Mouse (Mus musculus): ENCODE results near the gene Larp4. TPM values are rescaled to one million over a fixed set of nuclear protein-coding genes. Genes with fewer than 3 reads are reported as not detected.
"Not testable (repeated sequence)": the region's sequence is repeated elsewhere in the genome, so short reads cannot be mapped to it uniquely, and the experiment has no call there.

Larp4 gene
- polyA plus RNA-seq (2012; rRNA removed), result 21.6 and 23.3 TPM in 2 replicates

GRCm38 (mm10) chr15:99969765-99970164 lies at the start of gene Larp4:
TSS of gene Larp4 (plus strand) at chr15:99970065.
- not testable (repeated sequence) for DNase-seq (ENCODE audit: extremely low spot score in 1 of 2, low spot score in 1 of 2)

DNA sequence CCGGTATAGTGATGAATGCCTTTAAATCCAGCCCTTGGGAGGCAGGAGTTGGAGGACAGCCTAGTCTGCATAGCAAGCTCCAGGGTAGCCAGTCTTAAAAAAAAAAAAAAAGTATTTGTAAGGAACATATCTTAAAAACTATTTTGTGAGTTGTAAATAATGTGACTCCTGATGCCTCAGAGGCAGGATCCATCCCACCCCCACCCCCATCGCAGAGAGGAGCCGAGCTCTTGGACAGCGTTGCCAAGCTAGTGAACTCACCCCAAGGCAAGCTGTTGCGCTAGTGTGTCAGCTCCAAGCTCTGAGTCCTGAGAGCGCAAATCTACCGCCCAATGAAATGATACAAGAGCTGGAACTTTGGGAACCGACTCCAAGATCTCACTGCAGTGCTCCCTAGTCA lies 38.6 kb upstream of the Larp4 start:
- DNase-seq (ENCODE audit: extremely low spot score in 1 of 2, low spot score in 1 of 2), result no peak

DNA sequence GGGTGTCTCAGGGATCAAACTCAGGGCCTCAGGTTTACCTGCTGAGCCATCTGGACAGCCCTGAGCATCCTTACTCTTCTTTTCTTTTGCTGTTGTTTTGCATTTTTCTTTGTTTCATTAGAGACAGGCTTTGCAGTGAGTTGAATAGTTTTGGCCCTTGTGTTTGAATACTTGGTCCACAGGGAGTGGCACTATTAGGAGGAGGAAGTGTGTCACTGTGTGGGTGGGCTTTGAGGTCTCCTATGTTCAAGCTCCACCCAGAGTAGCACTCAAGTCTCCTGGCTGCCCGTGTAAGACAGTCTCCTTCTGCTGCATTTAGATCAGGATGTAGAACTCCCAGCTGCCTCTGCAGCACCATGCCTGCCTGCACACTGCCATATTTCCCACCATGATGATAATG lies 35.4 kb upstream of the Larp4 start:
- DNase-seq (ENCODE audit: extremely low spot score in 1 of 2, low spot score in 1 of 2), result no peak

GRCm38 (mm10) chr15:99936659-99937058 lies 33.2 kb upstream of the Larp4 start:
- DNase-seq (ENCODE audit: extremely low spot score in 1 of 2, low spot score in 1 of 2), result no peak

DNA sequence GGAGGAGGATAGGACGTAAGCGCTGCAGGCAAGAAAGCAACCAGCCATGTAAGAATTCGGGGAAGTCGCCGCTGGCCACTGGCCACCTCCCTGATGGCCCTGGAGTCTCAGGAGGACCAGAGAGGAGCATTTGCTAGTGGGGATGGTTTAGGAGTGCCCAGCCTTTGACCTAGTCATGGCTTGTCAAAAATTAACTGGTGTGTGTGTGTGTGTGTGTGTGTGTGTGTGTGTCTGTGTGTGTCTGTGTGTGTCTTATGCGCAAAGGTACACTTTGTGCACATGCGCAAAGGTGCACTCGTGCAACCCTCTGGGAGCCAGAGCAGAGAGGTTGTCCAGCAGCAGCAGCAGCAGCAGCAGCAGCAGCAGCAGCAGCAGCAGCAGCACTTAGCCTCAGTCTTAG lies 32.0 kb upstream of the Larp4 start:
- no peak for DNase-seq (ENCODE audit: extremely low spot score in 1 of 2, low spot score in 1 of 2)

DNA sequence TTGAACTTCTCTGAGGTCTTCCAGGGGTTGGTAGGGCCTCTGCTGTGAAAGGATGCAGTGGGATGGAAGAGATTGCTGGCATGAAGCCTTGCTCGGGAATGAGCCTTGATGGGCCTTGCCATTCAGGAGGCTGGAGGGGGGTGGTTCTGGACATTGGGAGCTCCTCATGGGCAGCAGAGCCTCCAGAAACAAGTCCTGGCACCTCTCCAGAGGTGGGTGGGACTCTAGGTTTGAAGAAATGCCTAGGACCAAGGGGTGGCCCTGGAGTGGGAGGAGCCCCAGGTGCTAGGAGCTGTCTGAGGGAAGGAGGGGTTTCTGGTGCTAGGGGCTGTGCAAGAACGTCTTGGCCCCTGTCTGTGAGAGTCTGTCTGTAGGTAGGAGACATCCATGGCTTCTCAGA lies 29.4 kb upstream of the Larp4 start:
- DNase-seq (ENCODE audit: extremely low spot score in 1 of 2, low spot score in 1 of 2), result no peak

GRCm38 (mm10) chr15:99940970-99941630 lies 28.8 kb upstream of the Larp4 start:
- DNase-seq (ENCODE audit: extremely low spot score in 1 of 2, low spot score in 1 of 2), result no peak

- no peak for DNase-seq (ENCODE audit: extremely low spot score in 1 of 2, low spot score in 1 of 2)
Observed at GRCm38 (mm10) chr15:99955324-99955723, 14.5 kb upstream of the Larp4 start.

GRCm38 (mm10) chr15:99965103-99965775 lies 4.6 kb upstream of the Larp4 start:
- DNase-seq (ENCODE audit: extremely low spot score in 1 of 2, low spot score in 1 of 2), result no peak

- DNase-seq (ENCODE audit: extremely low spot score in 1 of 2, low spot score in 1 of 2), result no peak
Observed at GRCm38 (mm10) chr15:99966961-99967360, 2.9 kb upstream of the Larp4 start, which contains the start of gene Fam186a. TSS of gene Fam186a (minus strand) at chr15:99967061.

GRCm38 (mm10) chr15:99970606-99971005 lies 741 bp downstream of the Larp4 start:
- no peak for DNase-seq (ENCODE audit: extremely low spot score in 1 of 2, low spot score in 1 of 2)

- peak; percentile 89 to 95 for DNase-seq (ENCODE audit: extremely low spot score in 1 of 2, low spot score in 1 of 2)
Observed at GRCm38 (mm10) chr15:99972361-99972988, 2.6 kb downstream of the Larp4 start.

- no peak for DNase-seq (ENCODE audit: extremely low spot score in 1 of 2, low spot score in 1 of 2)
Observed at GRCm38 (mm10) chr15:99972989-99973911, 3.4 kb downstream of the Larp4 start.

- DNase-seq (ENCODE audit: extremely low spot score in 1 of 2, low spot score in 1 of 2), result no peak
Observed at GRCm38 (mm10) chr15:99974476-99975220, 4.8 kb downstream of the Larp4 start.

GRCm38 (mm10) chr15:99976121-99976520 lies 6.3 kb downstream of the Larp4 start:
- DNase-seq (ENCODE audit: extremely low spot score in 1 of 2, low spot score in 1 of 2), result not testable (repeated sequence)

GRCm38 (mm10) chr15:99979266-99979665 lies 9.4 kb downstream of the Larp4 start:
- DNase-seq (ENCODE audit: extremely low spot score in 1 of 2, low spot score in 1 of 2), result no peak

DNA sequence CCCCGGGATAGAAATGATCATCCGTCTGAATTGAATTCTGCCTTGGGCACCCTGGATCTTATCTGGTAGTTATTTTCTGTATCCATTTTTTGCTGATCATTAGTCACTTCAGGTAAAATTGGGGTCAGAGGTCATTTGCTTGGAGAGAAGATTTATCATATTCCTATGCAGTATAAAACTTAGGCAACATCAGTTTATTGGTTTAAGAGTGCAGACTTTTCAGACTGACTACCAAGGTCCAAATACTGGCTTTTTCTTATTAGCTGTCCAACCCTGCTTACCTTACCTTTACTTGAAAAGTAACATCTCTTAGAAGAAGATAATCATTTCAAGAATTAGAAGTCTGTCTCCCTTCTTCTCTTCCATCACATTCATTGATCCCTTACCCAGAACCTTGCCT lies 9.8 kb downstream of the Larp4 start:
- no peak for DNase-seq (ENCODE audit: extremely low spot score in 1 of 2, low spot score in 1 of 2)

DNA sequence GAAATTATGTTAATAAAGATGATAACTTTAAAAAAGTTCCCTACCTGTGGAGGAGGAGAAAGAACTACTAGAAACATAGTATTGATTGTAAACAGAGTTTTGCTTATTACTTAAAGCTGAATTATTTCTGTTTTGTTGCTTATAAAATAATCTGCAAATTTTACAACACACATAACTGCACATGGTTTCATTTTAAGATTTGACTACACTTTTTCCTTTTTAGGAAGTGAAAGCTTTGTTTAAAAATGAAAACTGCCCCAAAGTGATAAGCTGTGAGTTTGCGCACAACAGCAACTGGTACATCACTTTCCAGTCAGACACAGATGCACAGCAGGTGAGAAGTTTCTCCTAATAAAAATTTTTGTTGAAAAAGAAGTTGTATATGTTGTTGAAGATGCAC lies 23.2 kb downstream of the Larp4 start:
- DNase-seq (ENCODE audit: extremely low spot score in 1 of 2, low spot score in 1 of 2), result no peak

GRCm38 (mm10) chr15:99997114-99997804 lies 27.4 kb downstream of the Larp4 start:
- DNase-seq (ENCODE audit: extremely low spot score in 1 of 2, low spot score in 1 of 2), result no peak

Measured in frontal cortex, adult 2 months (tissue).